Mouse (Mus musculus): Measurements from ENCODE around the gene Cbx7. TPM values are rescaled to one million over a fixed set of nuclear protein-coding genes. Genes with fewer than 3 reads are reported as not detected.
"Not testable (repeated sequence)": the region's sequence is repeated elsewhere in the genome, so short reads cannot be mapped to it uniquely, and the experiment has no call there.

Gene Cbx7
- total and polyA plus RNA-seq, 3 experiments, result 2.9 to 11.1 TPM; not detected in 1

GRCm38 (mm10) chr15:79898988-79899387 lies 71.9 kb downstream of the Cbx7 start (continued):
- TF ChIP-seq ZMIZ1 (IDR thresholded peaks at IDR 0.05; ENCODE audit: low read depth, low read length) (no peak), NRF1 (IDR thresholded peaks at IDR 0.05; ENCODE audit: insufficient read depth, low read depth, low read length, poor library complexity, severe bottlenecking) (no peak), JUND (IDR thresholded peaks at IDR 0.05; ENCODE audit: low read depth, low read length) (no peak)

DNA sequence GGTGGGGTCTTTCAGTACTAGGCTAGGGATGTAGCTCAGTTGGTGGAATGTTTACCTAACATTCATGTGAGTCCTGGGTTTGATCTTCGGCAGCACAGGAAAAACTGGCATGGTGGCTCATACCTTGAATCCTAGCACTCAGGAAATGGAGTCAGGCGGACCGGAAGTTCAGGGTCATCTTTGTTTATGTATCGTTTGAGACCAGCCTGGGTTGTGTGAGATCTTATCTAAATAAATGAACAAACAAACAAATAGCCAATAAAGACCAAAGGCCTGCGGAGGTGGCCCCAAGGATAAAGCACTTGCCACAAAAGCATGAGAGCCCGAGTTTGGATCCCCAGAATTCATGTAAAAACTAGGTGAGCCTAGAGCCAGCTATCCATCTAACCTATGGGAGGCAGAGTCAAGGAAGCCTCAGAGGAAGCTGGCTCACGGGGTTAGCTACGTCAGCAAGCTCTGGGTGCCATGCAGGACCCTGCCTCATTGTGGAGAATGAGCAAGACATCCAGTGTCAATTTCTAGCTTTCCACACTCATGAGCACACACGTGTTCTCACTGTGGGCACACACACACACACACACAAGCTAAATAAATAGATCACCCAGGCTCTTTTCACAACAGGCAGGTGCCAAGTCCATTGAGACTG lies 74.7 kb downstream of the Cbx7 start:
- Histone ChIP-seq H3K4me3 (ENCODE audit: control insufficient read depth in 1 of 2, insufficient read depth in 1 of 2, low read depth in 2 of 2, low read length in 2 of 2) (no peak overlapping the region), H3K9me3 (replicated peaks; ENCODE audit: insufficient read depth, low read length) (no peaks in the 10 kb centered on the region), H3K4me1 (ENCODE audit: control insufficient read depth in 1 of 2, insufficient read depth in 2 of 2, low read length in 2 of 2) (peaks cover 4 to 13% of the 10 kb centered on the region in 2 experiments), H3K79me2 (ENCODE audit: control insufficient read depth, insufficient read depth, low read length, poor library complexity) (peaks cover 5% of the 10 kb centered on the region), H3K27me3 (ENCODE audit: control insufficient read depth in 1 of 2, insufficient read depth in 2 of 2, low read length in 2 of 2) (no peaks in the 10 kb centered on the region), H3K36me3 (ENCODE audit: control insufficient read depth in 1 of 2, insufficient read depth in 2 of 2, low read length in 2 of 2) (peaks cover 2 to 11% of the 10 kb centered on the region in 2 experiments; a peak in 3 of 4 replicates), H3K9ac (ENCODE audit: control insufficient read depth, low read depth, low read length, poor library complexity, severe bottlenecking) (no peak overlapping the region), H3K27ac (ENCODE audit: control insufficient read depth, low read depth, low read length) (no peak overlapping the region)
- TF ChIP-seq ZNF384 (IDR thresholded peaks at IDR 0.05; ENCODE audit: low read depth, low read length) (no peak), MYB (IDR thresholded peaks at IDR 0.05; ENCODE audit: low read depth, low read length) (no peak), POLR2A (IDR thresholded peaks at IDR 0.05; ENCODE audit: control insufficient read depth in 1 of 2, insufficient read depth in 1 of 2, low read depth in 1 of 2, low read length in 2 of 2, poor library complexity in 1 of 2) (no peak), SMC3 (IDR thresholded peaks at IDR 0.05; ENCODE audit: low read depth, low read length) (no peak), POLR2AphosphoS2 (IDR thresholded peaks at IDR 0.05; ENCODE audit: low read length) (no peak), KAT2A (conservative IDR thresholded peaks at IDR 0.05; ENCODE audit: low read depth, low read length) (no peak), UBTF (IDR thresholded peaks at IDR 0.05; ENCODE audit: borderline replicate concordance, insufficient read depth, low read depth, low read length) (no peak), NRF1 (IDR thresholded peaks at IDR 0.05; ENCODE audit: insufficient read depth, low read depth, low read length, poor library complexity, severe bottlenecking) (no peak), JUND (IDR thresholded peaks at IDR 0.05; ENCODE audit: low read depth, low read length) (no peak)
- no peak for DNase-seq (ENCODE audit: low read depth, low spot score)

GRCm38 (mm10) chr15:79895221-79896079 lies 75.5 kb downstream of the Cbx7 start:
- not testable (repeated sequence) for H3K9me3 ChIP-seq (replicated peaks; ENCODE audit: insufficient read depth, low read length)

More at GRCm38 (mm10) chr15:79895221-79896079, 75.5 kb downstream of the Cbx7 start:
- peaks cover 2 to 14% of the 10 kb centered on the region in 2 experiments; a peak in 3 of 4 replicates for H3K36me3 ChIP-seq (ENCODE audit: control insufficient read depth in 1 of 2, insufficient read depth in 2 of 2, low read length in 2 of 2)
- not testable (repeated sequence) for H3K9ac ChIP-seq (ENCODE audit: control insufficient read depth, low read depth, low read length, poor library complexity, severe bottlenecking); H3K27me3 ChIP-seq (ENCODE audit: control insufficient read depth in 1 of 2, insufficient read depth in 2 of 2, low read length in 2 of 2); DNase-seq (ENCODE audit: low read depth, low spot score); H3K4me3 ChIP-seq (ENCODE audit: control insufficient read depth in 1 of 2, insufficient read depth in 1 of 2, low read depth in 2 of 2, low read length in 2 of 2); H3K79me2 ChIP-seq (ENCODE audit: control insufficient read depth, insufficient read depth, low read length, poor library complexity)
- peak in 1 of 2 experiments; percentile 24; a peak in 1 of 4 replicates for TF ChIP-seq EP300 (IDR thresholded peaks at IDR 0.05; ENCODE audit: low read depth in 1 of 2, low read length in 2 of 2)
- H3K27ac ChIP-seq (ENCODE audit: control insufficient read depth, low read depth, low read length), result peak overlapping the region; percentile 51; the same call in 1 of the 2 replicates
- H3K4me1 ChIP-seq (ENCODE audit: control insufficient read depth in 1 of 2, insufficient read depth in 2 of 2, low read length in 2 of 2), result peaks cover 4 to 17% of the 10 kb centered on the region in 2 experiments

Data from MEL (cell line).